Mouse (Mus musculus): ENCODE data around the gene Cfap61. TPM values are rescaled to one million over a fixed set of nuclear protein-coding genes. Genes with fewer than 3 reads are reported as not detected.

Gene Cfap61
- polyA plus RNA-seq, 1 experiment from 2014 or later = 2.7 TPM

- no peak overlapping the region for H3K9ac ChIP-seq (replicated peaks)
- no peaks in the 10 kb centered on the region for H3K36me3 ChIP-seq
- no peaks in the 10 kb centered on the region for H3K9me3 ChIP-seq (replicated peaks)
- H3K4me3 ChIP-seq (replicated peaks) = no peak overlapping the region
- no peaks in the 10 kb centered on the region for H3K27me3 ChIP-seq (replicated peaks)
- ATAC-seq (ENCODE audit: low FRiP score) = no peak
- no peaks in the 10 kb centered on the region for H3K4me1 ChIP-seq
- H3K4me2 ChIP-seq = no peak overlapping the region
- 93% methylated on average over 3 of the region's 3 CpGs for WGBS
- no peak overlapping the region for H3K27ac ChIP-seq (replicated peaks)
Observed at GRCm38 (mm10) chr2:146099838-146100237, 165.3 kb downstream of the Cfap61 start.

DNA sequence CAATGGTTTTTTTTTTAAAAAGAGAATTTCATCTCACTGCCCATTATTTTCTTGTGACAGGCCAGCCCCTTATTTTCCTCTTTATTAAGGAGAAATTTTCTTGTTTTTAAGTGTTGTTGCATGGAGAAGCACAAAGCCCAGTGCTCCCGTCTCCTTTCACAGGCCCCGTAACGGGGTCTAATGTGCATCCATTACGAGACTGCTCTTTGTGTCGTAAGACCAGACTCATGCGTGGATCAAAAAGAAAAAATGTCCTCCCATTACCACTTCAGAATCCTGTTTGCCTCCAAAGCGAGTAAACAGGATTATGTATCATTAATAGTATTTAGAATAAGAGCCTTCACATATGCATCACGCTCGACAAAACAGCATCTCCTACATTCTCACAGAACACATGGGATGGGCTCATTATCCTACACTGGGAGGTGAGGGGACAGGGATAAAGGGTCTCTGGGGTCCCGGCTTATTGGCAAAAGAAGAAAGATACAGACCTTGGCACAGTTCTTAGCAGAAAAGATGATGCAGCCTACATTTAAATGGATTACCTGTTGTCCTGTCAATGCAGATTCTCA lies 166.0 kb downstream of the Cfap61 start:
- no peaks in the 10 kb centered on the region for H3K4me1 ChIP-seq
- H3K36me3 ChIP-seq = no peaks in the 10 kb centered on the region
- no peaks in the 10 kb centered on the region for H3K9me3 ChIP-seq (replicated peaks)
- 77% methylated on average over 10 of the region's 10 CpGs for WGBS
- H3K27ac ChIP-seq (replicated peaks) = no peak overlapping the region
- no peak overlapping the region for H3K4me2 ChIP-seq
- H3K4me3 ChIP-seq (replicated peaks) = no peak overlapping the region
- no peak overlapping the region for H3K9ac ChIP-seq (replicated peaks)
- no peak for ATAC-seq (ENCODE audit: low FRiP score)
- no peaks in the 10 kb centered on the region for H3K27me3 ChIP-seq (replicated peaks)

- no peaks in the 10 kb centered on the region for H3K36me3 ChIP-seq
- no peak overlapping the region for H3K4me3 ChIP-seq (replicated peaks)
- ATAC-seq (ENCODE audit: low FRiP score) = no peak
- no peak overlapping the region for H3K9ac ChIP-seq (replicated peaks)
- H3K27ac ChIP-seq (replicated peaks) = no peak overlapping the region
- H3K9me3 ChIP-seq (replicated peaks) = no peaks in the 10 kb centered on the region
- 74% methylated on average over 3 of the region's 3 CpGs for WGBS
- H3K4me2 ChIP-seq = no peak overlapping the region
- H3K4me1 ChIP-seq = no peaks in the 10 kb centered on the region
- no peaks in the 10 kb centered on the region for H3K27me3 ChIP-seq (replicated peaks)
Observed at GRCm38 (mm10) chr2:146102600-146102999, 168.0 kb downstream of the Cfap61 start.

DNA sequence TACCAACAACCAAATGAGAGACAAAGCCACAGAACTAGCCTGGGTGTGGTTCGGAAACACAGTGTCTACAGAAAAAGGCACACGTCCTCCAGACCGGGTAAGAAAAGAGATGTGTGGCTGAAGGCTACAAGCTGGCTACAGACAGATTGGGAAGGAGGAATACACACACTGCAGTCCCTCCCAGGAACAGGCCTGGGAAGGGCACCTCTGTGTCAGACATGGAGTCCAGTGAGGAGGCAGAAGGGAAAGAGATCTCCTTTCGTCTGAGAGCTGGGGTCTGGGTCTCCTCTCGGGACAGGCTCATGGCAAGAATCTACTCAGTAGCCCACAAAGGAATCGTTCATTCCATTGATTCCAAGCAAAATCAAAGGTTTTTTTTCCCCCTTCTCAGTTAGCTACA lies 170.8 kb downstream of the Cfap61 start:
- H3K27ac ChIP-seq (replicated peaks) = no peak overlapping the region
- no peaks in the 10 kb centered on the region for H3K36me3 ChIP-seq
- H3K27me3 ChIP-seq (replicated peaks) = no peaks in the 10 kb centered on the region
- no peaks in the 10 kb centered on the region for H3K4me1 ChIP-seq
- WGBS = 80% methylated on average over 6 of the region's 6 CpGs
- H3K4me2 ChIP-seq = no peak overlapping the region
- no peaks in the 10 kb centered on the region for H3K9me3 ChIP-seq (replicated peaks)
- no peak overlapping the region for H3K4me3 ChIP-seq (replicated peaks)
- no peak for ATAC-seq (ENCODE audit: low FRiP score)
- H3K9ac ChIP-seq (replicated peaks) = no peak overlapping the region

GRCm38 (mm10) chr2:146107980-146108379 lies 173.4 kb downstream of the Cfap61 start:
- Histone ChIP-seq H3K36me3 (no peaks in the 10 kb centered on the region), H3K4me3 (replicated peaks) (no peak overlapping the region), H3K4me2 (no peak overlapping the region), H3K27me3 (replicated peaks) (no peaks in the 10 kb centered on the region), H3K9me3 (replicated peaks) (no peaks in the 10 kb centered on the region), H3K9ac (replicated peaks) (no peak overlapping the region), H3K27ac (replicated peaks) (no peak overlapping the region), H3K4me1 (no peaks in the 10 kb centered on the region)
- ATAC-seq (ENCODE audit: low FRiP score) = no peak
- 90% methylated on average over 4 of the region's 4 CpGs for WGBS

DNA sequence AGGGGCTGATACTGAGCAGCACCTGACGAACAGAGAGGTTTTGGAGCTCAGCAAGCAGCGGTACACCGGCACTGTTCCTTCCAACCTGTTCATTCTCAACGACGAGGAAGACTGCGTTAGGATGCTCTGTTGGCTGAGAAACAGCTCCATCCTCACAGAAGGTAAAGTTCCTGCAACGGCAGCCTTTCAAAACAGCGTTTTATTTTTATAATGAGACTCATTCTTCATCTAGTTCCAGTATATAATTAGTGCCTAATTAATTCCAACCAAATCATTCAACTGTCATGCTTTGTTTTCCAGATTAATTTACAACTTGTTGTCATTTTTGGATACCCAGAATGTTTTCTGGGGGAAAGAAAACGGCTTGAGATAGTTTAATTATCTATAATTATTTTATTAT lies 175.3 kb downstream of the Cfap61 start:
- H3K4me3 ChIP-seq (replicated peaks) = no peak overlapping the region
- ATAC-seq (ENCODE audit: low FRiP score) = no peak
- no peaks in the 10 kb centered on the region for H3K36me3 ChIP-seq
- H3K4me1 ChIP-seq = no peaks in the 10 kb centered on the region
- H3K9ac ChIP-seq (replicated peaks) = no peak overlapping the region
- H3K27me3 ChIP-seq (replicated peaks) = no peaks in the 10 kb centered on the region
- 66% methylated on average over 9 of the region's 9 CpGs for WGBS
- H3K9me3 ChIP-seq (replicated peaks) = no peaks in the 10 kb centered on the region
- no peak overlapping the region for H3K4me2 ChIP-seq
- H3K27ac ChIP-seq (replicated peaks) = no peak overlapping the region

GRCm38 (mm10) chr2:146116282-146116681 lies 181.7 kb downstream of the Cfap61 start:
- WGBS = 87% methylated on average over 6 of the region's 6 CpGs
- no peak for ATAC-seq (ENCODE audit: low FRiP score)
- Histone ChIP-seq H3K4me1 (0 out of 2 replicates have a peak, but pooled peaks cover 3% of the 10 kb centered on the region), H3K27ac (replicated peaks) (no peak overlapping the region), H3K36me3 (no peaks in the 10 kb centered on the region), H3K9ac (replicated peaks) (no peak overlapping the region), H3K9me3 (replicated peaks) (no peaks in the 10 kb centered on the region), H3K4me2 (no peak overlapping the region), H3K27me3 (replicated peaks) (no peaks in the 10 kb centered on the region), H3K4me3 (replicated peaks) (no peak overlapping the region)

- Histone ChIP-seq H3K9ac (replicated peaks) (no peak overlapping the region), H3K4me1 (0 out of 2 replicates have a peak, but pooled peaks cover 3% of the 10 kb centered on the region), H3K9me3 (replicated peaks) (no peaks in the 10 kb centered on the region), H3K4me2 (no peak overlapping the region), H3K27ac (replicated peaks) (no peak overlapping the region), H3K36me3 (no peaks in the 10 kb centered on the region), H3K4me3 (replicated peaks) (no peak overlapping the region), H3K27me3 (replicated peaks) (no peaks in the 10 kb centered on the region)
- 91% methylated on average over 5 of the region's 5 CpGs for WGBS
- ATAC-seq (ENCODE audit: low FRiP score) = no peak
Observed at GRCm38 (mm10) chr2:146116726-146117125, 182.1 kb downstream of the Cfap61 start.

GRCm38 (mm10) chr2:146117191-146117914 lies 182.8 kb downstream of the Cfap61 start:
- Histone ChIP-seq H3K4me1 (0 out of 2 replicates have a peak, but pooled peaks cover 3% of the 10 kb centered on the region), H3K4me2 (0 out of 2 replicates have a peak overlapping the region, but pooled peaks have one; percentile 4), H3K27ac (replicated peaks) (no peak overlapping the region), H3K36me3 (no peaks in the 10 kb centered on the region), H3K9me3 (replicated peaks) (no peaks in the 10 kb centered on the region), H3K4me3 (replicated peaks) (no peak overlapping the region), H3K27me3 (replicated peaks) (no peaks in the 10 kb centered on the region), H3K9ac (replicated peaks) (no peak overlapping the region)
- no peak for ATAC-seq (ENCODE audit: low FRiP score)
- 14% methylated on average over 17 of the region's 17 CpGs for WGBS

DNA sequence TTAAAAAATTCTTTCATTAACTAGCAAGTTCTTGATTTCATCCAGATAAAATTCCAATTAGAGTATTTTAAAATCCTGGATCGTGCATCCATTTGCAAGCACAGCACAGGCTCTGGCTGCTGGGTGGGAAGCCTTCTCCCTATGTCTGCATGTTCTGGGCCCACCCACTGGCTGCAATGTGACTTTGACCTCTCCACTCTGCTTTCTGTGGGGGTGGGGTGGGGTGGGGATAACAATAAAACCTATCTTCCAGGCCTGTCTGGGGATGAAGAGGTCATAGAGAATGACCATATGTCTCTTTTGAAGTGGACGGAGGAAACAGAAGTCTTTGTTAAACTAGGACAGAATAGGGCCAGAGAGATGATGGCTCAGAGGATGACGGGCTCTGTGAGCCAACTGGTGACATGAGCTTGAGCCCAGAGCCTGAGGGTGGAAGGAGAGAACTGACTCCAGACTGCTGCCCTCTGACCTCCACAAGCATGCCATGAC lies 183.4 kb downstream of the Cfap61 start:
- H3K36me3 ChIP-seq = no peaks in the 10 kb centered on the region
- H3K4me2 ChIP-seq = no peak overlapping the region
- H3K27me3 ChIP-seq (replicated peaks) = no peaks in the 10 kb centered on the region
- H3K9me3 ChIP-seq (replicated peaks) = no peaks in the 10 kb centered on the region
- ATAC-seq (ENCODE audit: low FRiP score) = no peak
- no peak overlapping the region for H3K4me3 ChIP-seq (replicated peaks)
- H3K9ac ChIP-seq (replicated peaks) = no peak overlapping the region
- no peak overlapping the region for H3K27ac ChIP-seq (replicated peaks)
- H3K4me1 ChIP-seq = 0 out of 2 replicates have a peak, but pooled peaks cover 3% of the 10 kb centered on the region
- 31% methylated on average over 3 of the region's 3 CpGs for WGBS

- Histone ChIP-seq H3K4me2 (no peak overlapping the region), H3K27ac (replicated peaks) (no peak overlapping the region), H3K27me3 (replicated peaks) (no peaks in the 10 kb centered on the region), H3K9ac (replicated peaks) (no peak overlapping the region), H3K4me1 (0 out of 2 replicates have a peak, but pooled peaks cover 3% of the 10 kb centered on the region), H3K9me3 (replicated peaks) (no peaks in the 10 kb centered on the region), H3K36me3 (no peaks in the 10 kb centered on the region), H3K4me3 (replicated peaks) (no peak overlapping the region)
- 95% methylated on average over 7 of the region's 7 CpGs for WGBS
- no peak for ATAC-seq (ENCODE audit: low FRiP score)
Observed at GRCm38 (mm10) chr2:146121551-146121950, 187.0 kb downstream of the Cfap61 start.

DNA sequence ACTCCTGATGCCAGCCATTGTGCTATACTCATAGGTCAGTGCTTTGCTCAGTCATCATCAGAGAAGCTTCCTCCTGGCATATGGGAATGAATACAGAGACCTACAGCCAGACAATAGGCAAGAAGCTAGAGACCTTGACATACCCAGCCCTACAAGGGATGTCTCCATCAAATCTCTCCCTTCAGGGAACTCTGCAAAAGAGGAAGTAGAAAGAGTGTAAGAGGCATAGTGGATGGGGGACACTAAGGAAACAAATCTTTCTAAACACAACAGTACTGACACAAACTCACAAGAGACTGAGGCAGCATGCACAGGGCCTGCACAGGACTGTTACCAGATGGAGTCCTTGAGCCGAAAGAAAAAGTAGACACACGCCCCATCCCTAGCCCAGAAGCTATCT lies 190.5 kb downstream of the Cfap61 start:
- ATAC-seq (ENCODE audit: low FRiP score) = no peak
- Histone ChIP-seq H3K4me3 (replicated peaks) (no peak overlapping the region), H3K4me1 (no peaks in the 10 kb centered on the region), H3K4me2 (no peak overlapping the region), H3K27me3 (replicated peaks) (no peaks in the 10 kb centered on the region), H3K36me3 (no peaks in the 10 kb centered on the region), H3K9ac (replicated peaks) (no peak overlapping the region), H3K9me3 (replicated peaks) (no peaks in the 10 kb centered on the region), H3K27ac (replicated peaks) (no peak overlapping the region)
- 94% methylated on average over 2 of the region's 2 CpGs for WGBS
